Mouse (Mus musculus) layer of hippocampus, postnatal 10 days (tissue): ENCODE measurements around the gene Ptpdc1. TPM values are rescaled to one million over a fixed set of nuclear protein-coding genes. Genes with fewer than 3 reads are reported as not detected.

Source experiments
- DNase-seq, 2 experiments: peaks; one replicate each; pipeline ENCODE4 v3.0.0; 2021; ENCODE audit warnings: low spot score in 2 of 2
- total RNA-seq, 2 experiments: library from RNA; stranded (reverse); gene quantifications; 2 replicates each; pipeline ENCODE4 v1.2.3; 2021

Gene Ptpdc1
- total RNA-seq, 2 experiments from 2014 or later, result 27.8 to 28.8 TPM

GRCm38 (mm10) chr13:48657791-48658190 lies 32.3 kb upstream of the Ptpdc1 start:
- no peak for DNase-seq

- DNase-seq, result peak; percentile 64 to 69
Measured at GRCm38 (mm10) chr13:48655637-48656036, 30.2 kb upstream of the Ptpdc1 start.

GRCm38 (mm10) chr13:48653788-48654770 lies 28.6 kb upstream of the Ptpdc1 start:
- peak; percentile 78 to 82 for DNase-seq

- DNase-seq, result no peak
Measured at GRCm38 (mm10) chr13:48651132-48652065, 25.9 kb upstream of the Ptpdc1 start.

- DNase-seq, result no peak
Measured at GRCm38 (mm10) chr13:48650615-48651014, 25.2 kb upstream of the Ptpdc1 start.

GRCm38 (mm10) chr13:48646696-48647095 lies 21.2 kb upstream of the Ptpdc1 start:
- DNase-seq, result no peak

GRCm38 (mm10) chr13:48643991-48644390 lies 18.5 kb upstream of the Ptpdc1 start:
- DNase-seq, result no peak

GRCm38 (mm10) chr13:48643072-48643471 lies 17.6 kb upstream of the Ptpdc1 start:
- no peak for DNase-seq

- peak; percentile 48 to 61 for DNase-seq
Measured at GRCm38 (mm10) chr13:48639570-48639969, 14.1 kb upstream of the Ptpdc1 start.

GRCm38 (mm10) chr13:48637706-48638105 lies 12.2 kb upstream of the Ptpdc1 start:
- no peak for DNase-seq

- no peak for DNase-seq
Measured at GRCm38 (mm10) chr13:48631691-48632090, 6.2 kb upstream of the Ptpdc1 start.

GRCm38 (mm10) chr13:48624968-48625398 lies 481 bp downstream of the Ptpdc1 start:
- DNase-seq, result no peak

- DNase-seq, result no peak
Measured at GRCm38 (mm10) chr13:48618890-48619289, 6.6 kb downstream of the Ptpdc1 start.

GRCm38 (mm10) chr13:48617774-48618173 lies 7.7 kb downstream of the Ptpdc1 start:
- no peak for DNase-seq

GRCm38 (mm10) chr13:48614525-48614924 lies 10.9 kb downstream of the Ptpdc1 start:
- DNase-seq, result no peak

GRCm38 (mm10) chr13:48609106-48609505 lies 16.4 kb downstream of the Ptpdc1 start:
- no peak for DNase-seq

- DNase-seq, result no peak
Measured at GRCm38 (mm10) chr13:48604591-48604990, 20.9 kb downstream of the Ptpdc1 start.

GRCm38 (mm10) chr13:48603296-48603695 lies 22.2 kb downstream of the Ptpdc1 start:
- no peak for DNase-seq

- DNase-seq, result peak in 1 of 2 experiments; percentile 20
Measured at GRCm38 (mm10) chr13:48594605-48595004, 30.9 kb downstream of the Ptpdc1 start.

GRCm38 (mm10) chr13:48594031-48594430 lies 31.4 kb downstream of the Ptpdc1 start:
- DNase-seq, result no peak

- peak; percentile 50 to 57 for DNase-seq
Measured at GRCm38 (mm10) chr13:48593181-48593580, 32.3 kb downstream of the Ptpdc1 start.

- DNase-seq, result no peak
Measured at GRCm38 (mm10) chr13:48590743-48591142, 34.7 kb downstream of the Ptpdc1 start.
